Mouse (Mus musculus): ENCODE measurements around the gene Abi1.

DNA sequence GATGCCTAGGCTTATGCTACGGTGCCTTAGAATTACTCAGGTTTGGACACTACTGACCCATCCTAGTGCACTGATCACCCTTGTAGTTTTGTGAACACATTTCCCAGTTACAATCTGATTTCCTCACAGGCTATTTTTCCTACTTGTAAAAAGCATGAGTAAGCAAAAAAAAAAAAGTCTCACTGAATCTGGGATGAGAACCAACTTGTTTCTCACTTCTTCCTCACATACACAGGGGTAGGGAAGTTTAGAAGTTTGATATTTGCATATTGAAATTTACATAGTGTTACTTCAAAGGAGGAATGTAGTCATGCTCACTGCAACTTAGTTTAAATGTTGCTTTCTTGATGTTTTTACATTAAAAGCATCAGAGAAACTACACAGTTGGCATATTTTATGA lies 106.5 kb downstream of the Abi1 start:
- TF ChIP-seq CTCF (IDR thresholded peaks at IDR 0.05; ENCODE audit: borderline replicate concordance, control insufficient read depth, extremely low read depth, insufficient read depth, low read length, poor library complexity), result no peak
- TF ChIP-seq POLR2A (IDR thresholded peaks at IDR 0.05; ENCODE audit: control insufficient read depth, extremely low read depth, insufficient read depth, low read length, poor library complexity), result no peak
